Mouse (Mus musculus) mouse embryonic stem cell (cell line): Measurements from ENCODE around the gene Hebp1.

Experiments
- in situ Hi-C, 2 experiments: fragments of 300-500 bp; cut with MboI; formaldehyde crosslinking; loops; 1 replicate in 1 of 2; 3 replicates in 1 of 2; pipeline ENCODE4 v1.14.3; 2019 to 2020; ENCODE audit warnings: low sequenced_read_pairs in 2 of 2, low pct_unique_long_range_greater_than_20kb in 1 of 2, mixed read lengths in 1 of 2; ENCODE audit not compliant: unreplicated experiment in 1 of 2

Hebp1 gene

DNA sequence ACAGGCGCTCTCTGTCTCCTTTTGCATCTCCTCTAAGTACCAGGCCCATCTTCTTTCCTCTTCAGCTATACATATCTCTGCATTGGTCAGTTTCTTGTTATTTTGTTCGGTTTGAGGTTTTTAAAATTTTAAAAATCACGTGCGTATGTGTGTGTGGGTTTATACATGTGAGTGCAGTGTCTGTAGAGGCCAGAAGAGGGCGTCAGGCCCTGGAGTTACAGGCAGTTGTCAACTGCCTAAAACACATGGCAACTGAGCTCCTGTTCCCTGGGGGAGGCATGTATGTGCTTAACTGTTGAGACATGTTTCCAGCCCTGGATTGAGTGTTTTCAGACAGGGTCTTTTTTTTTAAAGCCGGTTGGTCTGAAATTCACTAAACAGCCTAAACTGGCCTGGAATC, 4.8 kb upstream of the Hebp1 start:
- in situ Hi-C loops = no loop called here

GRCm38 (mm10) chr6:135200122-135200957, 2.5 kb upstream of the Hebp1 start:
- in situ Hi-C loops = no loop called here

- in situ Hi-C loops = no loop called here
Observed at GRCm38 (mm10) chr6:135198726-135199125, 904 bp upstream of the Hebp1 start.

GRCm38 (mm10) chr6:135197446-135197845, 376 bp downstream of the Hebp1 start:
- in situ Hi-C loops = no loop called here

DNA sequence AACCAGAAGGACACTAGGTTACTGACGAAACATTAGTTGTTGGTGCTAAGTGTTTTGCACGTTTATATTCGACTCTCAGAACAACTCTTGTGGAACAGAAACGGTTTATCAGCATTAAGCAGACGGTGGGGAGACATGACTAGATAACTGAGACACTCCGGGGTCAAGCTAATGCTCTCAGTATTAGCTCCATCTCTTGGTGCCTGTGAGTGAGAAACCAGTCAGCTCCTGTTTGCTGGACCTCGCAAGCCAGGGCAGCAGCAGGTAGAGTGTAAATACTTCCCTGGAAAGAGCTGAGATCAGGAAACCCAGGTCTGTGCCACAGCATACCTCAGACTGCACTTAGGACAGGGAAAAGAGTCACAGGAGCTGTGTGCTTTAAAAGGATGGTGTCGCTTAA, 1.1 kb downstream of the Hebp1 start:
- in situ Hi-C loops = no loop called here

- in situ Hi-C loops = no loop called here
Observed at GRCm38 (mm10) chr6:135194907-135195306, 2.9 kb downstream of the Hebp1 start.

- in situ Hi-C loops = no loop called here
Observed at GRCm38 (mm10) chr6:135193733-135194132, 4.1 kb downstream of the Hebp1 start.

- in situ Hi-C loops = no loop called here
Observed at GRCm38 (mm10) chr6:135192993-135193392, 4.8 kb downstream of the Hebp1 start.

DNA sequence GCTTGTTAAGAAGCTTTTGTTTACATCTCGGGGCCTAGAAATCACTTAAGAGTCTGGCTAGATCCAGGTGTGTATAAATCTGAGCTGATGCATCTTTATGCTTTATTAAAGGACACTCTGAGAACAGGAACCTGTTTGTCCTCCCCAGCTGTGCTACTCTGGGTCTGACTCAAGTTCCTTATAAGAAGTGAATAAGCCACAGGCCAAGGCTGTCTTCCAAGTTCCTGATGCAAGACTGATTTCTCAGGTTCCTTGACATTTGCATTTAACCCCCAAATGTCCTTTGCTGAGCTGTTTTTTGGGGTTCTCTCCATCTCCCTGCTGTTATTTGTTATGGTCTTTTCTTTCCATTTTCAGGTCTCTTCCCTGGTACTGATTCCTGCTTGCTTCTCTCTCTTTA, 5.9 kb downstream of the Hebp1 start:
- in situ Hi-C loops = no loop called here

DNA sequence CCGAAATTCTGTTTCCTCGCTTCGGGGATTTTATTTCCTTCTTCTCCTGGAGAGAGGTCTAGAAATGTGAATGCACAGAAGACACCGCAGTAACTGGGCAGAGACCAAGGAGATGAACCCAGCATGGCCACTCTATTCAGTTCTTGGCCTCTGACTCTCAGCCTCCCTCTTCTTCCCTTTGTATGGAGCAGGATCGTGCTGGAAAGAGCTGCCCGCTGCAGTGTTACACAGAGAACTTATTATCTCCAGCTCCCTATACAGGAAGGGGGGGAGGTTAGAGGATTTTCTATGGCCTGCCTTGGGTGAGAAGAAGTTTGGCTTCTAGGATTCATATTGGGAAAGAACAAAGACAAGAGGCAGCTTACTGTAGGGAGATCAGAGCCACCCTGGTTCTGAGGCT, 7.7 kb downstream of the Hebp1 start:
- in situ Hi-C loops = no loop called here

DNA sequence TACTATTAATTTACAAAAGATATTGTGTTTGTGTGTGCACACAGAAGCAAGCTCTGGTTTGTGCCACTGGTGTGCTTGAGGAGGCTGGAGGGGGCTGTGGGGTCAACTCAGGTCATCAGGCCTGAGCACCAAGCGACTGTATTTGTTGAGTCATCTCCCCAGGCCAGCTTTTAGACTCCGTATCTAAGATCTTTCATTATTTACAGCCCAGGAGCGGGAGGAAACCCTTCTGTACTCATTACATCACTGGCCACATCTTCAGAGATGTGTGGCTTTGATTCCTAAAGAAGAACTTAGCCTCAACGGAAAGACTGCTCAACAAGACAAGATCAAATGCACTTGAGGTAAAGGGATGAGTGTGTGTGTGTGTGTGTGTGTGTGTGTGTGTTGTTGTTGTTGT, 9.2 kb downstream of the Hebp1 start:
- in situ Hi-C loops = no loop called here

DNA sequence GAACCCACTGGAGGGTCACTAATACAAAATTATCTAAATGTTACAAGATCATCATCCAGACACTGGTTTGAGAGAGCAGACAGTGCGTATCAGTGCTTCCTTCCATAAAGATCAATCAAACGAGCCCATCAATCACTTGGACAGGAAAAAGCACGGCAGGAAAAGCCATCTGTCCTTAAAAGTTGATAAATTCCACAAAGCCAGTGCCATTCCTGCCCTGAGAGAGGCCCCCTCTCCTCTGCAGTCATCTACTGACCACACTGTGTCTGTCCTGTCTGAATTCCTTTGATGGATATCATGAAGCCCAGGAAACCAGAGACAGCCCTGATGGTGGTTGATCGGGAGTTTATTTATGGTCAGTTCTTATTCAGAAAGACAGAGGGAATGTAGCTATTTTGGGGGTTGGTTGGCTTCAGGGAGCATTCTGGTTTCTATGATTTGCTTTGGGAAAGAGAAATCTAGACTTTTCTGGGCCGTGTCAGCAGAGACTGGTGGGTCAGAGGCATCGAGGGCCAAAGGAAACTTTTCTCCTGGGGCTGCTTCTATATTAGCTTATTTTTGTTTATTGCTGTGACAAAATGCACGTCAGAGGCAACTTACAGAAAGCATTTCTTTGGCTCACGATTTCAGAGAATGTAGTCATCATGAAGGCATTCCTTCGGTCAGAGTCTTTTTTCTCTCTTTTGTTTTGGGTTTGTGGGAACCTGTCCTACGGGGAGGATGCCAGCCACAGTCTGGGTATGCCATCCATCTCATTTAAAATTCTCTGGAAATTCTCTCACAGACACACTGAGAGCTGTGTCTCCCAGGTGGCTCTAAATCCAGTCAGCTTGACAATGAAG, 10.5 kb downstream of the Hebp1 start:
- in situ Hi-C loops = no loop called here

- in situ Hi-C loops = no loop called here
Observed at GRCm38 (mm10) chr6:135183961-135184360, 13.9 kb downstream of the Hebp1 start.

- in situ Hi-C loops = no loop called here
Observed at GRCm38 (mm10) chr6:135182925-135183324, 14.9 kb downstream of the Hebp1 start.

- in situ Hi-C loops = no loop called here
Observed at GRCm38 (mm10) chr6:135178599-135178998, 19.2 kb downstream of the Hebp1 start.

GRCm38 (mm10) chr6:135177271-135177670, 20.6 kb downstream of the Hebp1 start:
- in situ Hi-C loops = no loop called here

GRCm38 (mm10) chr6:135175014-135175413, 22.8 kb downstream of the Hebp1 start:
- in situ Hi-C loops = no loop called here

GRCm38 (mm10) chr6:135171736-135172135, 26.1 kb downstream of the Hebp1 start:
- in situ Hi-C loops = no loop called here

DNA sequence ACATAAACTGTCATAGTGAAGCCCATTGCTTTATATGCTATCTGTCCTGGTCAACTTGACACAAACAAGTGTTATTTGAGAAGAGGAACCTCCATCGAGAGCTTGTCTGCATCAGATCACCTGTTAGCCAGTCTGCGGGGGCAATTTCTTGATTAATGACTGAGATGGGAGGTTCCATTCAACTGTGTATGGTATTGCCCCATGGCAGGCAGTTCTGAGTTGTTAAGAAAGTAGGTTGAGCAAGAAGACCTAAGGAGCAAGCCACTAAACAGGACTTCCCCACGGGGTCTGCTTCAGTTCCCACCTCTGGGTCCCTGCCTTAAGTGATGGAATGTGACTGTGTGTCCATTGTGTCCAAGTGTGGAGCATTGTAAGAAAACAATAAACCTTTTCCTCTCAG, 28.6 kb downstream of the Hebp1 start:
- in situ Hi-C loops = no loop called here

- in situ Hi-C loops = no loop called here
Observed at GRCm38 (mm10) chr6:135168471-135168870, 29.4 kb downstream of the Hebp1 start.
